Mouse (Mus musculus): ENCODE data around the gene Uchl1.

Gene Uchl1

DNA sequence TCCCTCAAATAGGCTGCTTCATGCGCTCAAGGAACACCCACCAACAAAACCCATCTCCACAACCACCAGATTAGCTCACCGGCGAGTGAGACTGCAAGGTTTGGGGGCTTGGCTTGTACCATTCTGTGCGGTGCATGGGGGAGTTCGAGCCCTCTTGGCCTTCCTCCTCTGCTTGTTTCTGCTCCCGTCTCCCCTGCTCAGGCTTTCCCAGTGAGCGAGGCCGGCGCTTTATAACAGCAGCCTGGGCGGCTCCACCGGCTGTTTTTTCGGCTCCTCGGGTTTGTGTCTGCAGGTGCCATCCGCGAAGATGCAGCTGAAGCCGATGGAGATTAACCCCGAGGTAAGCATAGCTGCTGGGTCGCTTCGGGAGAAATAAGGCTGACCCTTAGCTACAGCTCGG is at the start of gene Uchl1:
Uchl1 (plus strand) TSS at position 109 of the 400 bp plus-strand sequence.
- peak; percentile 91 to 93 for DNase-seq

GRCm38 (mm10) chr5:66627805-66628204 is 48.1 kb upstream of the Uchl1 start:
- no peak for DNase-seq

- no peak for DNase-seq
These were observed 40.3 kb upstream of the Uchl1 start for GRCm38 (mm10) chr5:66635459-66636079.

DNA sequence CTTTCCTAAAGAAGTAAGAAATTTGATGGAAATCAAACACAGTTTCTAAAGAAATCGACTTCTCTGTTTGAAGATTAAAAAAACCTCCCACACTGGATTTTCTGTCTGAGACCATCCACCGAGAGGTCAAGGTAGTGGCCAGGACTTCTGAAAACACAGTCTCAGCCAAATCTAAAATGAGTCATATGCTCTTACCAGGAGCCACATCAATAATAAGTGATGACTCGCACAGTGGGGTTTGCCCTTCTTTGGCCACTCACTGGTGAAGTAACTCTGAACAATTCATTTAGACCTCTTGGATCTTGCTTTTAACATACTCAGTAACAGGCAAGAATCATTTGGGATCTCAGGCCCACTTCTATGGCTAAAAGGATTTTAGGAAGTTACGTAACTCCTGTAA is 33.7 kb upstream of the Uchl1 start:
- DNase-seq: no peak

- DNase-seq: no peak
These were observed 32.6 kb upstream of the Uchl1 start for GRCm38 (mm10) chr5:66643260-66643659.

- DNase-seq: no peak
These were observed 28.4 kb upstream of the Uchl1 start for GRCm38 (mm10) chr5:66647504-66647903.

GRCm38 (mm10) chr5:66654220-66654619 is 21.7 kb upstream of the Uchl1 start:
- DNase-seq: no peak

GRCm38 (mm10) chr5:66675189-66675890 is 551 bp upstream of the Uchl1 start:
- DNase-seq: peak; percentile 26 to 32

- peak; percentile 64 to 67 for DNase-seq
These were observed 696 bp downstream of the Uchl1 start for GRCm38 (mm10) chr5:66676457-66677117.

DNA sequence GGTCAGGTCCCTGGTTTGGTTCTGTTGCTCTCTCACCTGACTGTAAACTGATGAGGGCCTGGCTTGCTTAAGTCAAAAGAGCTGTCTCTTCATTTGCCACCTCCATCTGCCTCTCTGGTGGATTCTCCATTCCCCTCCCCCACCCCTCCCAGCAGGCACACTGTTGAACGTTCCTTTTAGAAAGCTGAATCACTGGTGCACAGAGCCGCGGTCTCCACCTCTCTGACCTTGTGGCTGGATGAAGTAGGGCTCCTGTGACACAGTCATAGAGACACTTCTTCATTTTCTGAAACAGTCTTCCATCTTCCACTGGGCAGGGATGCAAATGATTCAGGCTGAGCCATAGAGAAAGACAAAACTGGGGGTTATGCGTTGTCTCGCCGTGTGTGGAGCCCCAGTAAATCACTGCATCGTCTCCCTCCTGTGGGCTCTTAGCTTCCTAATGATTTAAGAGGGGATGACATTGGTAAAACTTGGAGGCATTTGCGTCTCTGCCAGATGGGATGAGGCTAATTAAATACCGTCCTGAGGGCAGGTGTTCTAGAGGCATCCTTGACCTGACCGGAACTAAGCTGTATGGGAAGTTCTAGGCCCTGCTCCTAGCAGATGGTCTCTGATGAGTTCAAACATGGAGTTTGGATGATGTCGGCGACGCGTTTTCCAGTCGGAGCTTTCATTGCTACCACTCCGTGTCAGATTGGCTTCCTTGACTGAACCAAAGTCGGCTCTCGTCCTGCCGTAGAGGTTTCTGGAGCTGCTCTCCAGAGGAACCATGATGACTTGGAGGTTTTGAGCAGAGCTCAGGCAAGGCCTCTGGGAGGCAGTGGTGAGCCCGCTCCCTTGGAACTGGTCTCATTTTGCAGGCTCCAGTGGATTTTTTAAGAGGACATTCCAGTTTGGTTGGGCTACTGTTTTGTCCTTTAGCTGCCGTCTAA is 1.8 kb downstream of the Uchl1 start:
- DNase-seq: peak; percentile 19 to 33

DNA sequence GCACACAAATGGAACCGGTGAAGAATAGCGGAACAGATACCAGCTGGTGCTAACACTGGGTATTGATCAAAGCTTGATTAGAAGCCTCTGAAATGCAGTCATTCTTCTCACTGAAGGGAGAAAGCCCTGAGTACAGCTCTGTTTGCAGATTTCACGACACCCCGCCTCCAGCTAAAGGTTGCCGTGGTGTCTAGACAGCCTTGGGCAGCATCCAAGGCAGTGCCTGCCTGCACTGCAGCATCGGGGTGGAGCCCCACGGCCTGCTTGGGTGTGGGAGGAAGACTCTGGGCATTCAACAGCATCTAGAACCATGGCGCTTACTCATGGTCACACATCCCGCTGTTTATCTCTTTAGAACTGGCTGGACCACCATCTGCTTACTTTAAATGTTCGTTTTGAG is 3.3 kb downstream of the Uchl1 start:
- peak; percentile 18 to 29 for DNase-seq

- no peak for DNase-seq
These were observed 10.0 kb downstream of the Uchl1 start for GRCm38 (mm10) chr5:66685930-66686329.

- no peak for DNase-seq
These were observed 11.0 kb downstream of the Uchl1 start for GRCm38 (mm10) chr5:66686863-66687262.

DNA sequence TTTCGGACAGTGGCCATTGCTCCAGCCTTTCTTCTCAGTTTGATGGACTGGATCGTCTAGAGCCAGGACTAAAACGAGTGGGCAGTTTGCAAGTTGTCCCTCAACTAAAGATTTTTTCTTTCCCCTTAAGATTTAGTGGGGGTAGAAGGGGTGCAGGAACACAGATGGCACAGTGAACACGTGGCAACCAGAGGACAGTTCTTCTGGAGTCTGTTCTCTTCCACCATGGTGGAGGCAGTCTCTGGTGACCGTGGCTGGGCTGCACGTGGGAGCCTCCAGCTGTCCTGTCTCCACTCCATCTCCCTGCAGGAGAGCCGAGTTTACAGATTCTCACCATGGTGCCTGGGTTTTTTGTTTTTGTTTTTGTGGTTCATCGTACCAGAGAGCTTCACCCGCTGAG is 11.8 kb downstream of the Uchl1 start:
- no peak for DNase-seq

GRCm38 (mm10) chr5:66688286-66688685 is 12.4 kb downstream of the Uchl1 start:
- DNase-seq: no peak

- DNase-seq: no peak
These were observed 13.9 kb downstream of the Uchl1 start for GRCm38 (mm10) chr5:66689796-66690195.

DNA sequence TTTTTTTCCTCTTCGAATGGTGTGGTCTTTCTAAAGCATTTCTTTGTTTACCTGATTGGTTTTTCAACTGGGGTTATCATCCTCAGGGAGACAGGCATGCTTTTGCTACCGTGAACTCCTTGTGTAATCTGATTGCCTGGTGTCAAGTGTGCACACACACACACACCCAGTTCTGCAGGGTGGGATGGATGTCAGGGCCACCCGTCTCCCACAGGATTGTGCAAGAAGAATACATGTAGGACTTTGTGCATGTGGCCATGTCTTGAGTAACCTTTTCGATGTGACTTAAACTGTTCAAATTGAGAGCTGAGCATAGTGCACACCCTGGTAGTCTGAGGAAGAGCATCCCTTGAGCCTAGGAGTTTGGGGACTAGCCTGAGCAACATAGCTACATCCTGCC is 17.3 kb downstream of the Uchl1 start:
- no peak for DNase-seq

DNA sequence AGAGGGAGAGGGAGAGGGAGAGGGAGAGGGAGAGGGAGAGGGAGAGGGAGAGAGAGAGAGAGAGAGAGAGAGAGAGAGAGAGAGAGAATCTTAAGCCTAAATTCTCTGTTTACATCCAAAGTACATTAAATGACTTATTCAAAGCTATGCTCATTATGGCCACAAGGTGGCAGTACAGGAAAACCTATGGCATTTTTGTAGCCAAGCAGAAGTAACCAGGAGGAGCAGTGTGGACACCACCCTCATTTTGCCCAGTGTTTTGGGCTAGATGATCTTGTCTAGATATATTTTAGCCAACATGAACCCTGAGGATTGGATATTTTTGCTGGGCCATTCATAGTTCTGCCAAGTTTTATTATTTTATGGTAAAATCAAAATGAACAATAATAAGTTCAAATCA is 21.2 kb downstream of the Uchl1 start:
- DNase-seq: peak; percentile 21 to 73

DNA sequence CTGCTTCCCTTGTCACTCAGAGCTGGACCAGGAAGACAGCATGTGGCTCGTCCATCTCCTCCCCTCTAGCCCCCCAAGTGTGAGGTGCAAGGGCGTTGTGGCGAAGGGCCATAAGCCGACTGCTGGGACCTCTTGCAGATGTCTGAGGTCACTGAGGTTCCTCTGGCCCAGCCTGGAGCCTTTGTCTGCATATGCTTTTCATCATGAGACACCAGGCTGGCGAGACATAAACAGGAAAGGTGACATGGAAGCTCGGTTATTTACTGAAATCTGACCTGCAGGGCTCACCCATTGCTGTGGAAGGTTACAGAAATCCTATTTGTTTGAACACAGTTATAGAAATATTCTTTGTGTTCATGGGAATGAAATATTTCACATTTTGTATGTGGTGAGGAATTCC is 24.0 kb downstream of the Uchl1 start:
- DNase-seq: no peak

DNA sequence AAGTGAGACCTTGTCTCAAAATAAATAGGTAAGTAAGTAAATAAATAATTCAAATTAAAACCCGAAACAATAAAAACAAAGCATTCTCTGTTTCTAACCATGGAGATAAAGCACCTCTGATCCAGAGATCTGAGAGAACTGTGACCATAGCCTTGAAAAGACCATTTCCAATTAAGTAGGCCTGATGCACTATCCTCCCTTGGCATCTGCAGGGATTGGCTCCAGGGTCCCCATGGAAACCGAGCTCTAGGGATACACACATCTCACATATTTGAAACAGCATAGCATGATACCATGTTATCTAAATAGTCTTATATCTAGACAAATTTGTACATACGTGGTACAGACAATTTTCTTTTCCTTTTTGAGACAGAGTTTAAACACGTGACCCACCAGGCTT is 26.1 kb downstream of the Uchl1 start:
- no peak for DNase-seq

GRCm38 (mm10) chr5:66703317-66704004 is 27.6 kb downstream of the Uchl1 start:
- no peak for DNase-seq

DNA sequence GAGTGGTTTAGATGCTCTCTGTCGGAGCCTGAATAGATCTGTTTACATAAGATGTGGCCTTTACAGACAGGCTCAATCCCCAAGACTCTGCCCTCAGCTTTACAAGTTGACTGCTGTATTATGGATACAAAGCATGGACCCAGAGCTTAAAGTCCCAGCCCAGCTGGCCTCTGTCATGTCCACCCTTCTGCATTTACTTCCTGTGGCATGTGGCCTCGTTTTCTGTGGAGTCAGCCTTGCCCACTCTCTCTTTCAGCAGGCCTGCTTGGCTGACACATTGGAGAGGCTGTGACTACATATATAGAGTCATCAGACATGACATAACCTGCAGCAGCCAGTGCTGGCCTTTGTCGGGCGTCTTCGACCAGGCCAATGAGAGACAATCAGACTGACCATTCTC is 32.0 kb downstream of the Uchl1 start:
- DNase-seq: no peak
